Mouse (Mus musculus) thymus, adult 2 months (tissue): ENCODE measurements at regions not wholly inside any gene's neighbourhood (a gene's known extent, or its start where the extent isn't known, plus 50 kb on each side); places are given as distances from the start of the nearest gene placed in this dataset.

Experiments
- CTCF ChIP-seq: fragments of 200-500 bp; IDR thresholded peaks from 2 replicates; pipeline ENCODE4 v1.5.1; 2012; ENCODE audit warnings: mild to moderate bottlenecking, control low read depth, low read length, moderate library complexity, borderline replicate concordance; ENCODE audit not compliant: control insufficient read depth, poor library complexity, insufficient read depth; ENCODE audit errors: extremely low read depth
- POLR2A ChIP-seq: fragments of 200-500 bp; IDR thresholded peaks from 2 replicates; pipeline ENCODE4 v1.6.1; 2012; ENCODE audit warnings: mild to moderate bottlenecking, low read length, control low read depth, moderate library complexity; ENCODE audit not compliant: control insufficient read depth, poor library complexity, insufficient read depth; ENCODE audit errors: extremely low read depth

DNA sequence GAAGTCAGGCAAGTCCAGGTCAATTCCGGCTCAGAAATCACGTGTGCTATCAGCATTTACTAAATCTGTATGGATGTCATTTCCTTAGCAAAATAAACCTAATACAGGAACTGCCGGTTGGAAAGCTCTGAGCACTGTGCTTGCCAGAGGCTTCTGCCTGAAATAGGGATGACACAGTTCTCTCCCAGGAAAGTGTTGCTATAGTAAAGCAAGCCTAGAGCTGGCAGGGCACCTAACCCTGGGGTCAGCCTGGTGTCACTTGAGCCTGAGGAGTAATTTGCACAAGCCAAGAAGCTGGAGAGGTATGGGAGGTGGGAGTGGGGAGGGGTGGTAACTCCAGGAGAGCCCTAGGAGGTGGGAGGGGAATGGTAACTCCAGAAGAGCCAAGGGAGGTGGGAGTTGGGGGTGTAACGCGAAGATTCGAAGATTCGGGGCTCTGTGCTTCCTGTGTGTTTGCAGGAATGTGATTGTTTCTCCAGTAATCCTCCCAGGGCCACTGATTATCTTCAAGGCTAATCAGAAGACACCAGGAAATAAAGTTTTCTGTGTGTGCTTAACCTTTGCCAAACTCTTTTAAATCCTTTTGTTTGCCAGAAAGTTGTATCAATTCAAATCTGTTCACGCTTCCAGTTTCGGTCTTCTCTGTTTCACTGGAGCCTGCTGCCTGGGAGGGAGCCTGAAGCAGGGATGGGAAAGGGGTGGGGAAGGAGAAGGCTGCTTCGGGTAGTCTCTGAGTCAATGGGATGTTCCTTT, 111.3 kb downstream of the Cd24a start:
- no peak for TF ChIP-seq POLR2A
- TF ChIP-seq CTCF = no peak
